Mouse (Mus musculus): ENCODE measurements at regions not wholly inside any gene's neighbourhood (a gene's known extent, or its start where the extent isn't known, plus 50 kb on each side); places are given as distances from the start of the nearest gene placed in this dataset.
A peak's percentile ranks its signal among the peaks of the same experiment; 100 is the strongest.
"Not testable (repeated sequence)": the region's sequence is repeated elsewhere in the genome, so short reads cannot be mapped to it uniquely, and the experiment has no call there.

DNA sequence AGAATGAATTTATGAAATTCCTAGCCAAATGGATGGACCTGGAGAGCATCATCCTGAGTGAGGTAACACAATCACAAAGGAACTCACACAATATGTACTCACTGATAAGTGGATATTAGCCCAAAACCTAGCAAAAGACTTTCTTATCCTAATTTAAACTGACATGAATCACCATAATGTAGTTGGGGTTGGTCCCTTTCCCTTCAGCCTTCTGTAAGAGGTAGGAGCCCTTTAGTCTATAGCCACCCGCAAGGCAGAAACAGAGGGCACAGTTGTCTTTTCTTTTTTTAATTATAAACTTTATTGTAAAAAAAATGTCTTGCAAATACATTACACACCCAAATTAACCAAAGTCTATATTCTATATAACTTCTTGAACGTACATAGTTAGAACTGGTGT lies 81.3 kb downstream of the Ogfrl1 start:
- not testable (repeated sequence) for DNase-seq (ENCODE audit: low spot score in 2 of 2)

DNA sequence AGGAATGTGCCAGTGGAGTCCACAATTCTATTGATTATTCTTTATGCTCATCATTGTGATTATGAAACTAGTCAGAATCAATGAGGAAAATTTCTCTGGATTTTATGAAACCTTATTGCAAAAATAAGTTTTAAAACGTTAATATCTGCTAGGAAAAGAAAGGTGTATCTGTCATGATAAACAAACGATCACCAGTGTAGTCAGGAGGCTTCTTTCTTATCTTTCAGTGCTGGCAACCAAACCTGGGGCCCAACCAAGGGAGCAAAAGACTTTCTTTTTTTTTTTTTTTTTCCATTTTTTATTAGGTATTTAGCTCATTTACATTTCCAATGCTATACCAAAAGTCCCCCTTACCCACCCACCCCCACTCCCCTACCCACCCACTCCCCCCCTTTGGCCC lies 82.7 kb downstream of the Ogfrl1 start:
- DNase-seq (ENCODE audit: low spot score in 2 of 2): not testable (repeated sequence)

DNA sequence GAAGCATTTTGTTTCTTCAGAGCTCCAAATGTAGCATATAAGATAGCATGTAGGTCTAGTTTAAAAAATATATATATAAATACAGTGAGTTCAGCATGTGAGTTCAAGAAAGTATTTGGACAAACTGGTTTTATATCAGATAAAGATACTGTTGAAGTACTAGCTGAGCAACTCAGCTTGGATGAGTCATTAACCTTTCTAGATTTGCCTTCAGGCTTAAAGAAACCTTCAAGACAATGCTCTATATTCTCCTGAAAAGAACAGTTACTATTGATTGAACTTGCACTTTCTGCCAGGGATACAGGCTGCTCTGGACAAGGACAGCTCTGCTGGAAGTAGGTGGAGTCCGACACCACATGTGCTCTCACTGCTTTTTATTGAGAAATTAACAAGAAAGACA lies 104.9 kb downstream of the Ogfrl1 start:
- DNase-seq (ENCODE audit: low spot score in 2 of 2): no peak

DNA sequence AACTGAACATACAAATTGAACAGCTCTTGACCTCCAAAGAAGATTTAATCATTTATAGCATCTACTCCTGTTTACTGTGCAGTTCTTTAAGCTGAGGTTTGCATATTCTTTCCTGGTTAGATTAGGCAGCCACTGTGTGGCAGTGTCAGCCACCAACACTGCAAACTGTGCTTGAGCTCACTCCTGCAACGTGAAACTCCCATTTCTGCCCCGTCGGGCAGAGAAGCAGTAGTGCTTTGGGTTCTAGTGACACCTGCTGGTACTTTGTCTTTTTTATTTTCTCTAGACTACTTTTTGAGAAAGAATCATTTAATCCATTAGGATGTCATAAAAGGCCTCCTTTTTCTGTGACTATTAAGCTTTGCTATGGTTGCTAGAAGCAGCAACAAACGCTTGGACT lies 110.8 kb downstream of the Ogfrl1 start:
- DNase-seq (ENCODE audit: low spot score in 2 of 2): no peak

DNA sequence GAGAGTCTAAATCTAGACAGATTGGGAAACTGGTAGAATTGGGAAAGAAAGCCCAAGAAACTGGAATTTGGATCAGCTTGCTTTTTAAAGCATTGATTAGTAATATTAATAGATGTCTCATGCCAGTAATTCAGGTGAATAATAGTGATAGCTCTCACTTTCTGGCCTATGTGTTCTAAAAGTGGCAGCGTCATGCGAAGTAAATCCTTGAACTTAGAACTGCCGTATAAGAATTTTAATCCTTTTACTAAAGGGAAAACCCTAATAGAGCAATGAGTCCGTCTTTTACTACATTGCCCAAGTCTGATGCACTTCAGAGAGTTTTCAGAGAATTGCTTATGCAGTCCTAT lies 114.7 kb downstream of the Ogfrl1 start:
- no peak for DNase-seq (ENCODE audit: low spot score in 2 of 2)

DNA sequence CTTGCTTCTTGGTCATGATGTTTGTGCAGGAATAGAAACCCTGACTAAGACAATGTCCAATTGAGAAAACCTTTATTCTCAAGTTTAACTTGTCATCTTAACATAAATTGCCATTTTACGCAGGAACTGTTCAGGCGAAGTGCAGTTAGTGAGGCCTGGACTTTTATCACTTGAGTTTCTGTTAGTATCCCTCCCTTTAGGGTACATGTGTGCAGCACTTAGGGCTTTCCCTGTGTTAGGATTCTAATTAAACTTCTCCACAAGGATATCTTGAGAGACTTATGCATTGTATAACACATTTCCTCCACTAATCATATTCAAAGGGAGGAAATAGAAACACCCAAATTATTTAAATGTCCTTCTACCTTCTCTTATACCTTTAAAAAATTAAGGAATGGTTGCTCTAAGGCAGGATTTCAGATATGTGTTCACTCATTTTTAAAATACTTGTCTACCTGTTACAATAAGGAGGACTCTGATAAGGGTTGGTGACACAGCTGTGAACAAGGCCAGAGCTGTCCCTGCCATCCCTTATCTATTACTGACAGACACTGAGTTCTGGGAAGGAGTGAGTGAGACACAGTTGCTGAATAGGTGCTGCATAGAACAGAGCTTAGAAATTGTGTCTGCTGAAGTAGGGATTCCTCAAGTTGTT lies 115.2 kb downstream of the Ogfrl1 start:
- no peak for DNase-seq (ENCODE audit: low spot score in 2 of 2)

DNA sequence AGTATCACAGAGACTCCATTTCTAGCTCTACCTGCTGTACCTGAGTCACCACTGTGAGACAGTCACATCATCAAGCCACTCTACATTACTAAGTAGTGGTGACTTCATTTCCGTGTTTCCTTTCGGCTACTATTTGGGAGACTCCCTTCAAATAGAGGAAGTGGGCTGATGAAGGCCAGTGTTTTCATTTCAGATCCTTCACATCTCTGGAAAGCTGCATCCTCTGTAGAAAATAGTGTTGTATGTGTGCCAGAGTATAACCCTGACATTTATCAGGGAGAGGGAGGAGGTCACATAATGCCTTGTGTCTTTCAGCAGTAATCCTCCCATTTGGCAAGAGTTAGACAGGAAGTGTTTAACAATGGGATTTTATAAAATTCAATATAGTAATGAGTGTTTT lies 117.7 kb downstream of the Ogfrl1 start:
- DNase-seq (ENCODE audit: low spot score in 2 of 2): no peak

DNA sequence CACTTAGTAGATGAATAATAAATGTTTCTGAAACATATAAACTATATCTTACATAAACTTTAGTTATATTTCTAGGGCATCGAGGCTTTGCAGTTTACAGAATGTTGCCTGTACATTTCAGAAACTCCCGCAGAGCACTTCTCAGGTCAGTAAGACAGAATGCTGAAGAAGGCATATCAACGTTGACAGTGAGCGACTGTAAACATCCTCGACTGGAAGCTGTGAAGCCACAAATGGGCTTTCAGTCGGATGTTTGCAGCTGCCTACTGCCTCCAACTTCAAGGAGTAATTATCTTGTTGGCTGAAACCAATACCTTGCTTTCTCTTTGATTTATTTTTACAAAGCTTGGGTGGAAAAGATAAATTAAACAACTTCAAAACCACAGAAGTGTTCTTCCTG lies 125.5 kb downstream of the Ogfrl1 start:
- no peak for DNase-seq (ENCODE audit: low spot score in 2 of 2)

DNA sequence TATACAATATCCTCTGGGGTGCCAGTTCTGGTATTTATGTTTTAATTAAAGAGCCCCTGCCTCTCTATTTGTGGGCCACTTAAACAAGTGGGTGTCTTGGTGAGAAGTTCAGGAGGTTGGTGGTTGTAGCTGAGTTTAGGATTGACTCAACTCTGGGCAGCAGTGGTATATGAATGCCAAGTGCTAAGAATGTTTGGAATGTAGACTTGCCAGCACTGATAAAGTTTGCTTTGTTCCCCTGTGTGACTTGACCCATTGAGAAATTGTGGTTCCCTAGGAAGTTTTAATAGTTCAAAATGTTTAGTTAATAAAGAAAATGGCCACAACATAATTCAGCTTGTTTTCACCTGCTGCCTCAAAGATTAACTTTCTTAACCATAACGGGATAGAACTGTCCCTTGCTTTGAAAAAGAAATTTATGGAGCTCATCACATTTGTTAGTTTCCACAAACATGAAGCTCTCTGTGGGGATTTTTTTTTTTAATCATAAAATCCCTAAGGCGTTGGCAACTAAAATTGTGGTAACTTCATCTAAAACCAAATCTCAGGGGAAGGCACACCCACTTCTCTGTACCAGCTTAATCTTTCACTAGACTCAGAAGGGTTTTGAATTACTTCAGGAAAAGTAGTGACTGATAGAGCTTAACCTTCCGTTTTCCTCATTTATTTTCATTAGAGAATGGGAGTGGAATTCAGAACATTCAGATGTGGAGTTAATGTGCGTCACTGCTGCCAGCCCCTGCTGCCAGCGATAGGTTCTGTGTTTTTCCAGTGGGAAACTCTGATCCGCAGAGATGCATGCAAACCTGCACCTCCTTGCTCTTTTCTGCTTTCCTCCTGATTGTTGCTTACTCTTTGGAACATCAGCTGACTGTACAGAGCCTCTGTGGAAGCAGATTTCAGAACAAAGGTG lies 126.4 kb downstream of the Ogfrl1 start:
- no peak for DNase-seq (ENCODE audit: low spot score in 2 of 2)

DNA sequence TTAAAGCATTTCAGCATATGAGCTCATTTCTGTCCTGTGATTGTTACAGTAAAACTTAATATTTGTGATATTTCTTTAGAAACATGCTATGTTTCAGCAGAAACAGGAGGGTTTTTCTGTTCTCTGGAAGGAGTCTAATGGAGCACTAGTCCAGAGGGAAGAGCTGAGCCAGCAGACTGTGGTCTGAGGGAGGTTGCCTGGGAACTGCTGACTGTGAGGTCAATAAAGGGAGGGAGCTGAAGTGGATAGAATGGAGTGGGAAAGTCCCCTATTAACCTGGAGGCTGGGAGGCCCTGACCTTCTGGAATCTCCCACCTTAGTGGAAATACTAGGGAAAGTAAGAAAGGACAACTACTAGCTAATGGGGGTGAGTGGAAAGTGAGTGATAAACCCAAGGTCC lies 129.5 kb downstream of the Ogfrl1 start:
- no peak for DNase-seq (ENCODE audit: low spot score in 2 of 2)

DNA sequence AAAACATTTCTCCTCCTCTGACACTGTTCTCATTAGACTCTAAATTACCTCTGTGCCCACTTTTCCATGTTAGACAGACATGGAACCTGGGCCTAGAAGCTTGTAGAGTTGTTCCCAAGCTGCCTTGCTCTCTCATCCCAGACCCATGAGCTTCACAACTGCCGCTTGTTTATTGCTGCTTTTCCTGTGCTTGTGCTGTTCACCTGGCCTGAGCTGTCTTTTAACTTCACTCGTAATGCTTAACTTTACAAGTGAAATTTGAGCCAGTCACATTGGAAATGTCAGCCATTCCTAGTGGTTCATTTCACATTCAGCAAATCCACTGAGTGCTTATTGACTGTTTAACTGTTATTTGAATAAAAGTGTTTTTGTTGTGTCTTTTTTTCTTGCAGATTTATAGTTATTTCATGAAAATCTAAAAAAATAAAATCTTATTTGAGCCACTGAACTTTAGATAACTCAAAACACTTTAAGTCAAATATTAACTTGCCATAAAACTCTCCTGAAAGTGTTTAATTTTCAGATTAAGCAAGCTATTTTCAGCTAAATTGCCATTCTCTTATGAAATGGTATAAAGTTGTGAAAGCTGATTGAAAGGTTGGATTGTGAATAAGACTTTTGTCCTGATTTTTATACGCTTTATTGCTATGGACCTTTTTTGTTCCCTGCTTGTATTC lies 131.9 kb downstream of the Ogfrl1 start:
- no peak for DNase-seq (ENCODE audit: low spot score in 2 of 2)

DNA sequence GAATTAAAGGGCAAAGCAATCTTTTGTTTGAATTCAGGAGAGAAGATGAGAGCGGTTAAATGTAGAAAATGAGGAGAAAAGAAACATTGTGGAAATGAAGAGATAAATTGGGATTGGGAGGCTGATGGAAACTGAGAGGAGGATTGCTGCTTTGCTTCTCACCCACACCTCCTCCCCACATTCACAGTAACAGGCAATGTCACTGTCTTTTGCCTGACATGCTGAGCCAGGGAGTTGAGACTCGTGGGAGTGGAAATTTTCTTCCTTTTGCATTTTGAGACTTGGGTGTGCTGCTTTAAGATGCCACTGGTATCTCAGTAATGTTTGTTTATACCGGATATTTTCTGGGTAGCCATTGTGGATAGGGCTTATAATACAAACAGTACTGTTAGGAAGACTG lies 133.3 kb downstream of the Ogfrl1 start:
- no peak for DNase-seq (ENCODE audit: low spot score in 2 of 2)

DNA sequence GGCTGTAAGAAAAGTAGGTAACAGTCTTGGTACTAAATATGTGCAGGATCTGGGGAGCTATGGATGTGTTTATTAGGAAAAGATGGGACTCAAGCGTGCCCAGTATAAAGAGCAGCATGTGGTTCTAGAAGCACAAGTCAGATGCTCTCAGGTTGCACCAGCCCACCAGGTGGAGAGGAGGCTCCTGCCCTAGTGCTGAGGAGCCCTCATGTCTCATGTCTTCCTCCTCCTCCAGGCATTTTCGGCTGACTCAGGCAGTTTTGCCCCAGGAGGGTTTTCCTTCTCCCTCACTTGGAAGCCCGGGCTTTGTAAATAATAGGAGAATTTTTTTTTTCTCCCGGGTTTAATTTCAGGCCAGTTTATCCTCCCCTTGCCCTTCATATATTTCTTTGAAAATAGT lies 133.8 kb downstream of the Ogfrl1 start:
- no peak for DNase-seq (ENCODE audit: low spot score in 2 of 2)

DNA sequence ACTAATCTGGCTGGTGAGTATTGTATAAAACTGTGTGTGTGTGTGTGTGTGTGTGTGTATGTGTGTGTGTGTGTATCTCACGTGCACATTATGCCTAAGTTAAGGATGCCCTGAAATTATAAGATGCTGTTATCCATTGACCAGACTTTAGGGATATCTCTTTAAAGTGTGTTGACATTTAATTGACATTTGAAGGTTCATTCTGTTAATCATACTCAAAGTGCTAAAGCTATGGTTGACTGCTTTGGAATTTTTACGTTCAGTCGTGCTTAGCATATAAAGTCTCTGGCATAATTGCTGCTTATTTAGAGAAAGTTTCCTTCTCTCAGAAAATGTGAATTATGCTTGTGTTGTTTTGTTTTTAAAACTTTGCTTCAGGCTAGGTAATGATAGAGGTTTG lies 135.9 kb downstream of the Ogfrl1 start:
- no peak for DNase-seq (ENCODE audit: low spot score in 2 of 2)

DNA sequence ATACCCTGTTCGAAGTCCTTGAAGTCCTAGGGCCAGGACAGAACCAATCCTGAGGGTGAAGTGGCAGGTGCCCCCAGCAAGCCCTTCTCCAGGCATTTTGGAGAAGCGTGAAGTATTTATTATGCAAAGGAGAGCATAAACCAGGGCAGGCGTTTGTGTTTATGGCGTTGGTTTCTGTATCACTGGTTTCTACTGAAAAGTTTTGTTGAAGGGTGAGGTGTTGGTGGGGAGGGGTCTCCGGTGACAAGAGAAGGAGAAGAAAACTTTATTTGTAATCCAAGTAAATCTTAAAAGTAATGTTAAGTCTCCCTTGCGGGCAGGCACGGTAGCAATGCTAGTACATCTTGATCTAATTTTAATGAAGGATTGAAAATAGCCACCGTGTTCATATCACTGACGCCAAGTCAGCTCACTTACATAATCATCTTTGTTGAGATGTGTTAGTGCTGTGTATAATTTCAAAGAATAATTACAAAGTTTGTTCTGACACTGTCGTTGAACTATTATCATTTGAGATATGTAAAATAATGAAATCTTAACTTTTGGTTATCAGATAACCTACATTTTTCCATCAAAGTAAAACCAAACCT lies 140.2 kb downstream of the Ogfrl1 start:
- no peak for DNase-seq (ENCODE audit: low spot score in 2 of 2)

DNA sequence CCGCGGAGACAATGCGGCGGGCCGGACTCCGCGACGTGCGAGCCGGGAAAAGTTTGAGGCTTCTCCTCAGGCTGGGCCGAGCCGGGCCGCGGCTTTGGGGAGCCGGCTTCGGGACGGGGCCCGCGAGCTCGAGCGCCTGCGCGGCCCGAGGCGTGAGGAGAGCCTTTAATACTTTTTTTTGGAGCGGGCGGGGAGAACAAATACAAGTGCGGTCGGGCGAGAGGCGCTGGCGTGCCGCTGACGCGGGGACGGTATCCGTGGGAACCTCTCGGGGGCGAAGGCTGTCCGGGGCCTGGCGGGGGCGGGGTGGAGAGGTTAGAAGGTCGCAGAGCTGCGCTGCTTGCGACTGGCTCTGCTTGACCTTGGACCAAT lies 141.0 kb downstream of the Ogfrl1 start:
- DNase-seq (ENCODE audit: low spot score in 2 of 2): peak; percentile 57 to 72

DNA sequence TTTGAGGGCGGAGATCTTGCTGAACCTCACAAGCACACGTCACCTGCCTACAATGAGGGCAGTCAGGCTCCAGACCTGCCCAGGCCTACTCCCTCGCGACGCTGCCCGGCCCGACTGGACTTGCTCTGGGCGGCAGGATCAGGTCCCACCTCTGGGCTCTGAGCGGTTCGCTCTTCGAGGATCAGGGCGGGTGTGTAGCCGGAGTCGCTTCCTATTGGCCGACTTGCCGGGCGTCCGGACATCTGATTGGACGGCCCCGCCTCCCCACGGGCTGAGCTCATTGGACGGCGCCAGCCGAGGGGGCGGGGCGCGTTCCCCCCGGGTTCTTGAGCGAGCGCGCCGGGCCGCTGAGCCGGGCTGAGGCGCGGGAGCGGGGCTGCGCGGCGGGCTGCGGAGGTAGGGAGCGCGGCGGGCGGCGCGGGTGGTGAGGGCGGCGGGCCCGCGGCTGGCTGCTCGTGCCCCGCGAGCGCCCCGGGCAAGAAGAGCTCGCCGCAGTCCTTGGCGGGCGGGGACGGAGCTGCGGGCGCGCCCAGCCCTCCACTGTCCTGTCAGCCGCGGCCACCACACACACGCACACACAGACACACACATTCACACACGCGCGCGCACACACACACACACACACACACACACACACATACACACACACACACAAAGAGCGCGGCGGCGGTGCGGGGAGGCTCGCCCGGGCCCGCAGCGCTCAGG lies 141.5 kb downstream of the Ogfrl1 start:
- peak; percentile 91 to 92 for DNase-seq (ENCODE audit: low spot score in 2 of 2)

DNA sequence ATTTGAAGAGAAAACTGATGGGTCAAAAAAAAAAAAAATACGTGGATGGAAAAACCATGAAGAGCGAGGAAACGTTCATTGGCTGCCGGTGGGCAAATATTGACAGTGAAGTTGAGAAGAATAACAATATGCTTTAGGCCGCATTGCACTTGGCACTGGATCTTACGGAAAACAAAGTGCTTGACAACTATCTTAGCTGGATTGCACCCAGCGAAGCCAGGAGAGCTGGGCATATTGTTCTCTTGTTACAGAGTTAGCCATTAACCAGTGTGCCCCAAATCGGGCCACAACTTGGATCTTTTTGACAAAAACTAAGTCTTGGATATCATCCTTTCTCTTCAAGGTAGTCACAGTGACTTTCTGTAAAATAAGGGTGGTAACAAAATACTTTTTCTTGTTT lies 143.3 kb downstream of the Ogfrl1 start:
- DNase-seq (ENCODE audit: low spot score in 2 of 2): no peak

DNA sequence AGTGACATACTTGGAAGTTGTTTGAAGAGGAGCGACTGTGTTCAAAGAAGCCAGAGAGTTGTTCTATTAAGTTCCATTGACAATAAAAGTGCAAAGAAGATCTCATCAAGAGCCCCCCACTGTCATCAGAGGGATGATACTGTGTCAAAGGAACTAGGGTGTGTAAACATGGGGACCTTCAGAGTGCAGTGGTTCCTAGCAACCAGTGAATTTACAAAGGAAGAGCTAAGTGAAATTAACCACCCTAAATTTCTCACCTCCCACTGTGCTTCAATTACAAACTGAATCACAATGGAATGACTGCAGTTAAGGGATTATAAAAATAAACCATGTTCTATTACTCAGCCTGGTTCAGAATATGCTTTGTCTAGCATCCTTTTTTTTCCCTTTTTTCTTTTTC lies 129.5 kb upstream of the 4933415F23Rik start:
- DNase-seq (ENCODE audit: low spot score in 2 of 2): no peak

DNA sequence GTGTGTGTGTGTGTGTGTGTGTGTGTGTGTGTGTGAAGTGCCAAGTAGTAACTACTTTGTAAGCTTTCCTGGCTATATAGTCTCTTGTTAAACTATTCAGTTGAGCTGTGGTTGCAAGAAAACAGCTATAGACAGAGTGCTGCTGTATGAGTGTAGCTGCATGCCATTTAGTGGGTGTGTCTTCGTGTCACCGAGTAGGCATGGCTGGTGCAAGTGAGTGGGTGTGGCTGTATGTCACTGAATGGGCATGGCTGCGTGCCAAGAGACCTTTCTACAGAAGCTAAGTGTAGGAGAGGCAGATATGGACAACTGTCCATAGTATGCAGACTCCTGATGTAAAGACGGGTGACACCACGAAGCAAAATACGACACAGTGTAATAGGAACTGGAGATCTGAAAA lies 126.4 kb upstream of the 4933415F23Rik start:
- no peak for DNase-seq (ENCODE audit: low spot score in 2 of 2)

DNA sequence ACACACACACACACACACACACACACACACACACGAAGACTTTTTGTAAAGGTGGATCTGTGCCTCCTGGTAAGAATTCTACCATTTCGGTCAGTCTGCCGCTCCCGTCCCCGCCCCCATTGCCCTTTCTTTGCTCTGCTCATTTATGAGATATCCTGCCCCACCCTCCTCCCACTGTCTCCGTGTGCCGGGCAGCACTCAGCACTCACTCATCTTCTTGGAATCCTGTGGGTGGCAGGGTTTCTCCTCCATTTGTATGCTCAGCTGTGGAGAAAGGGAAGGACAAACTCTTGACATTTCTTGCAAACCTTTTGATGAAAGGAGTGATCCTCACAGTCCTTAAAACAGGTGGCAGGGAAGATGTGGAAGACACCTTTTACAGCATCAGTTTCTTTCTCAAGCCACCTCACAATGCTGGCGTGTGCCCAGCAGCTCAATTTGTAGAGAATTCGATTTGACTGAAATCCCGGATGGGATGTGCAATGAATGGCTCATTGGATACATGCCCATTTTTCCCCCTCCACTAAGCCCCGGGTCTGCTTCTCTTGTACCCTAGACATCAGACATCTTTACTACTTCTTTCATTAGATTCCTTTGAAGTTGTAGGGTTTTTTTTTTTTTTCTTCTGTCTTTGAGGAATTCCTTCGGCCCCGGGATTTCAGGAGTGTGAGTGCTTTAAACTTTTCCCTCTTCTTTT lies 112.6 kb upstream of the 4933415F23Rik start:
- no peak for DNase-seq (ENCODE audit: low spot score in 2 of 2)
